Mouse (Mus musculus): ENCODE results near the gene Adck1.

- TF ChIP-seq CTCF (conservative IDR thresholded peaks at IDR 0.05; ENCODE audit: low read length) = no peak
- no peak for TF ChIP-seq POU5F1 (IDR thresholded peaks at IDR 0.05; ENCODE audit: borderline replicate concordance, low read length)
These were observed 112.5 kb downstream of the Adck1 start for GRCm38 (mm10) chr12:88472832-88473231.

Data from E14TG2a.4 (cell line).